38 mouse cellular contexts compared by ENCODE assay signal in genomic region chr5:120898307-120898706, GRCm38 (mm10). TPM values are rescaled to one million over a fixed set of nuclear protein-coding genes. Genes with fewer than 3 reads are reported as not detected.
"Had no signal": no experiment of that assay in that cellular context is flagged by ENCODE, and none has a peak within 500 bp of the region (broad histone marks: within the 10 kb centered on the region; RNA-seq: fewer than 3 reads in every experiment).

No protein-coding gene starts in this region.

- ATAC-seq: forebrain, embryonic 13.5 days; forebrain, embryonic 14.5 days; forebrain, embryonic 15.5 days; forebrain, embryonic 16.5 days; forebrain, postnatal 0 days had no signal

- H3K27ac ChIP-seq: embryonic facial prominence, embryonic 10.5 days; embryonic facial prominence, embryonic 12.5 days; embryonic facial prominence, embryonic 13.5 days; embryonic facial prominence, embryonic 15.5 days; forebrain, embryonic 12.5 days; forebrain, embryonic 13.5 days; forebrain, embryonic 15.5 days; gastrocnemius, adult 2 months; heart, adult 2 months had no signal

- DNase-seq: cerebellum, adult 2 months; cerebellum, adult 8-10 months; cerebellum, adult 9-10 months; cerebellum, adult 9-11 months; cerebellum, postnatal 10 days; cerebellum, postnatal 14 days; cerebellum, postnatal 25 days; cerebellum, postnatal 36 days; embryo, embryonic 11 days; forebrain, postnatal 0 days; gastrocnemius, adult 2 months; gastrocnemius, postnatal 10 days; gastrocnemius, postnatal 14 days; gastrocnemius, postnatal 25 days; gastrocnemius, postnatal 36 days; heart, adult 18-20 months; heart, adult 2 months had no signal

- H3K4me2 ChIP-seq: embryonic facial prominence, embryonic 12.5 days; embryonic facial prominence, embryonic 13.5 days; embryonic facial prominence, embryonic 15.5 days; forebrain, embryonic 12.5 days; forebrain, embryonic 13.5 days; forebrain, embryonic 15.5 days; heart, embryonic 11.5 days had no signal

- H3K36me3 ChIP-seq: embryonic facial prominence, embryonic 10.5 days; embryonic facial prominence, embryonic 12.5 days; embryonic facial prominence, embryonic 13.5 days; embryonic facial prominence, embryonic 15.5 days; forebrain, embryonic 12.5 days; forebrain, embryonic 15.5 days had no signal

- H3K4me3 ChIP-seq: embryonic facial prominence, embryonic 10.5 days; embryonic facial prominence, embryonic 12.5 days; embryonic facial prominence, embryonic 13.5 days; embryonic facial prominence, embryonic 15.5 days; erythroblast, embryonic 14.5 days; forebrain, embryonic 12.5 days; forebrain, embryonic 13.5 days; forebrain, embryonic 15.5 days; gastrocnemius, adult 2 months; heart, adult 2 months had no signal

- H3K9me3 ChIP-seq: embryonic facial prominence, embryonic 10.5 days; embryonic facial prominence, embryonic 12.5 days; embryonic facial prominence, embryonic 13.5 days; embryonic facial prominence, embryonic 15.5 days; forebrain, embryonic 12.5 days; forebrain, embryonic 13.5 days; forebrain, embryonic 15.5 days had no signal

- H3K27me3 ChIP-seq: embryonic facial prominence, embryonic 12.5 days; embryonic facial prominence, embryonic 13.5 days; embryonic facial prominence, embryonic 15.5 days; forebrain, embryonic 12.5 days; forebrain, embryonic 13.5 days; forebrain, embryonic 15.5 days had no signal

- H3K4me1 ChIP-seq: embryonic facial prominence, embryonic 10.5 days; embryonic facial prominence, embryonic 12.5 days; embryonic facial prominence, embryonic 13.5 days; embryonic facial prominence, embryonic 15.5 days; forebrain, embryonic 13.5 days; forebrain, embryonic 15.5 days had no signal

- H3K9ac ChIP-seq: embryonic facial prominence, embryonic 12.5 days; embryonic facial prominence, embryonic 13.5 days; embryonic facial prominence, embryonic 15.5 days; forebrain, embryonic 12.5 days; forebrain, embryonic 13.5 days; forebrain, embryonic 15.5 days; forebrain, postnatal 0 days had no signal

RNA-seq across cellular contexts. Expression of gene Oas1a, which starts 9.0 kb away (rescaled TPM):
- total RNA-seq: gastrocnemius, adult 8-10 months; gastrocnemius, postnatal 10 days; gastrocnemius, postnatal 14 days had no signal
- polyA plus RNA-seq: erythroblast, embryonic 14.5 days had no signal

RNA-seq across cellular contexts. Expression of gene Oas1g, which starts 10.9 kb away (rescaled TPM):
- total RNA-seq: gastrocnemius, adult 18-20 months; gastrocnemius, adult 8-10 months; gastrocnemius, postnatal 10 days; gastrocnemius, postnatal 25 days; gastrocnemius, postnatal 4 days; heart, adult 18-20 months had no signal
- polyA plus RNA-seq: embryonic facial prominence, embryonic 10.5 days; embryonic facial prominence, embryonic 11.5 days; erythroblast, embryonic 14.5 days; forebrain, embryonic 12.5 days; forebrain, embryonic 14.5 days; forebrain, embryonic 16.5 days; heart, embryonic 11.5 days had no signal

RNA-seq across cellular contexts. Expression of gene Oas1d, which starts 16.0 kb away (rescaled TPM):
- total RNA-seq: common myeloid progenitor, adult 5-6 weeks; gastrocnemius, adult 18-20 months; gastrocnemius, adult 2 months; gastrocnemius, adult 8-10 months; gastrocnemius, postnatal 10 days; gastrocnemius, postnatal 14 days; gastrocnemius, postnatal 25 days; gastrocnemius, postnatal 36 days; gastrocnemius, postnatal 4 days; granulocyte monocyte progenitor cell, adult 5-6 weeks; heart, adult 18-20 months; heart, adult 2 months had no signal
- polyA plus RNA-seq: cerebellum, adult 2 months; cortical plate, adult 2 months; embryonic facial prominence, embryonic 10.5 days; embryonic facial prominence, embryonic 11.5 days; embryonic facial prominence, embryonic 12.5 days; embryonic facial prominence, embryonic 13.5 days; embryonic facial prominence, embryonic 14.5 days; embryonic facial prominence, embryonic 15.5 days; erythroblast, embryonic 14.5 days; forebrain, embryonic 12.5 days; forebrain, embryonic 13.5 days; forebrain, embryonic 15.5 days; forebrain, embryonic 16.5 days; gonadal fat pad, adult 2 months; heart, adult 2 months; heart, embryonic 11.5 days had no signal

RNA-seq across cellular contexts. Expression of gene Oas1h, which starts 37.1 kb away (rescaled TPM):
- total RNA-seq: common myeloid progenitor, adult 5-6 weeks; forebrain, postnatal 0 days; gastrocnemius, adult 18-20 months; gastrocnemius, adult 2 months; gastrocnemius, adult 8-10 months; gastrocnemius, postnatal 10 days; gastrocnemius, postnatal 14 days; gastrocnemius, postnatal 25 days; gastrocnemius, postnatal 36 days; gastrocnemius, postnatal 4 days; granulocyte monocyte progenitor cell, adult 5-6 weeks; heart, adult 18-20 months; heart, adult 2 months had no signal
- polyA plus RNA-seq: cerebellum, adult 2 months; cortical plate, adult 2 months; embryonic facial prominence, embryonic 10.5 days; embryonic facial prominence, embryonic 11.5 days; embryonic facial prominence, embryonic 12.5 days; embryonic facial prominence, embryonic 13.5 days; embryonic facial prominence, embryonic 14.5 days; embryonic facial prominence, embryonic 15.5 days; erythroblast, embryonic 14.5 days; forebrain, embryonic 12.5 days; forebrain, embryonic 13.5 days; forebrain, embryonic 14.5 days; forebrain, embryonic 15.5 days; forebrain, embryonic 16.5 days; forebrain, postnatal 0 days; frontal cortex, adult 2 months; gonadal fat pad, adult 2 months; heart, adult 2 months; heart, embryonic 11.5 days had no signal

RNA-seq across cellular contexts. Expression of gene Oas1f, which starts 51.1 kb away (rescaled TPM):
- total RNA-seq: common myeloid progenitor, adult 5-6 weeks; forebrain, postnatal 0 days; gastrocnemius, adult 18-20 months; gastrocnemius, adult 2 months; gastrocnemius, adult 8-10 months; gastrocnemius, postnatal 10 days; gastrocnemius, postnatal 14 days; gastrocnemius, postnatal 25 days; gastrocnemius, postnatal 36 days; gastrocnemius, postnatal 4 days; granulocyte monocyte progenitor cell, adult 5-6 weeks; heart, adult 18-20 months; heart, adult 2 months had no signal
- polyA plus RNA-seq: cerebellum, adult 2 months; cortical plate, adult 2 months; embryonic facial prominence, embryonic 10.5 days; embryonic facial prominence, embryonic 11.5 days; embryonic facial prominence, embryonic 12.5 days; embryonic facial prominence, embryonic 13.5 days; erythroblast, embryonic 14.5 days; forebrain, embryonic 12.5 days; forebrain, embryonic 13.5 days; forebrain, embryonic 14.5 days; forebrain, embryonic 15.5 days; forebrain, embryonic 16.5 days; forebrain, postnatal 0 days; frontal cortex, adult 2 months; gonadal fat pad, adult 2 months; heart, adult 2 months; heart, embryonic 11.5 days had no signal
